Mouse (Mus musculus) induced T-regulatory cell, adult 2 months (primary cell): Measurements from ENCODE around the gene Pde4a.

Source experiments
- DNase-seq: peaks from one replicate; pipeline ENCODE4 v3.0.0-alpha.2; 2012; ENCODE audit warnings: low read depth

Gene Pde4a

DNA sequence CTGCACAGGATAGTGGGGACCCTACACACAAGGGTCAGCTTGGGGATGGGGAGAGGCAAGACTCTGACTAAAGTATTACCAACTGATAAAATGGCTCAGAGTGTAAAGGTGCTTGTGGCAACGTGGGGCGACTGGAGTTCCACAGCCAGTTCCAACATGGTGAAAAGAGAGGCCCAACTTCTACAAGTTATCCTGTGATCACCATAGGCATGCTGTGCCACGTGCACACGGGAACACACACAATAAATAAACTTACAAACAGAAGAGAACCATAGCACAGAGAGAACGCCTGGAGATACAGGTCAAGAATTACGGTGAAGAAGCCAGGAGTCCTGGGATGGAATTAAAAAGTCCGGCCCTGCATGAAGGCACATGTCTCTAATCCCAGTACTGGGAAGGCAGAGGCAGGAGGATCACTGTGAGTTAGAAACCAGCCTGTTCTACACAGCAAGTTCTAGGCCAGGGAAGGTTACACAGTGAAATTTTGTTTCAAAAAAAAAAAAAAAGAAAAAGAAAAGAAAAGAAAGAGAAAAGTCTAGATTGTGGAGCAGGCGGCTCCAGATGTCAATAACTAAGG, 16.3 kb upstream of the Pde4a start:
- no peak for DNase-seq

DNA sequence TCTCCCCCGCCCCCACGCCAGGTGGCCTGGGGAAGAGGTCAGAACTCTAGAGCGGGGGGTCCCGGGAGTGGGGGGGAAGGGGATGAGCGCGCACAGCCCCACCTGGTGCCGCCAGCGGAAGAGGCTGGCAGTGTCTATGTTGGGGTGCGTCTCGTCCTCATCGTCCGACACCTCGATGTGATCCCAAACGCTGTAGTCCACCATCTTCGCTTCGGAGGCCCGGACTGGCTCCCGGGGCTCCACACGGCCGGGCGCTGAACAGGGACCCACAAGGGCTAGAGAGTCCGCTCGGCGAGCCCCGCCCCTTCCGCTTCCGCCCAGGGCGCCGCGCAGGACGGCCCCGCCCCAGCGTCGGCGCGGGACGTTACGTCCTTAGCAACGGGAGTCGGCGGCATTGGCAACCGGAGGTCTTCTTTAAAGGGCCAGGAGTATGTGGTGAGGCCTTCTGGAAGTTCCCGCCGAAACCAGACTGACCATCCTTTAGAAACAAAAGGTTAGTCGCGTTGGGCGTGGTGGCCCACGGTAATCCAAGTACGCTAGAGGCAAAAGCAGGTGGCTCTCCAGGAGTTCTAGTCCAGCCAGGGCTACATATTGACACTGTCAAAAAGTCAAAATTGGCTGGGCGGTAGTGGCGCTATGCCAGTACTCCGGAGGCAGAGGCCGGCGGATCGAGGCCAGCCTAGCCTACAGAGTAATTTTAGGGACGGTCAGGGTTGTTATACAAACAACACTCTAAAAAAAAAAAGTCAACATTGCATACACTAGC, 15.7 kb upstream of the Pde4a start, which contains the start of gene Cdc37:
Gene Cdc37, minus strand, starts transcription at position 329 of the 766 bp plus-strand sequence.
- peak; percentile 95 for DNase-seq

DNA sequence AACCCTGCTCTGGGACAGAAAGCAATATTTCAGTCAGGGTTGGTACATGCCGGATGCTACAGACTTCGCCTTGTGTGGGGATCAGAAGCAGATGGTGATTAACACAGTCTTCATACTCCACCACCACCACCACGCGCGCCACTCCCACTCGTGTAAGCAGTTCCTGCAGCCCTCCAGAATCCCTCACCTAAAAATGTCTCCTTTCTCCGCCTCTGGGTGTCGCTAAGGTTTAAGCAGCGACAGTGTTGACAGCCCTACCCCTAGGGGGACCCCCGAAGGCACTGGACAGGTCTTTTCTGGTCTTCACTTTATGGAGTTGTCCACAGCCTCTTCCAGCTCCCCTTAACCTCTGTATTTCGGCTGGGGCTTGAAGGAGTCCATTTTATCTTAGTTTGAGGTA, 12.8 kb upstream of the Pde4a start:
- DNase-seq = peak; percentile 63

DNA sequence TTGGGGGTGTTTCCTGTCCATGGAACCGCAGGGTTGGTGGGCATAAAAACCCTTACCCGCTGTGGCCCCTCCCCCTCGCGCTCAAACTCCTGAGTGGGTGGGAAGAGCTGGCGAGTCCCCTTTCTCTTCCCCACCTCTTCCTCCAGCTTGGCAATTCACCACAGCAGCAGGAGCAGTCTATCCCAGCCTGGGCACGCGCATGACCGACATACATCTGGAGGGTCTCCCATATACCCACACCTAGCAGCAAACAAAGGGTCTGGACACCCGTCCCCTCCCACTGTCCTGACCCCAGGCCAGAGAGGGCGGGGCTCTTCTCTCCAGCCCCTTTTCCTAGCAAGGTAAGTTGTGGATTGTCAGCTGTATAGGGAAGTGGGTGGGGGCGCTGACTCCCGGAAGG, 12.2 kb upstream of the Pde4a start:
- DNase-seq = no peak

DNA sequence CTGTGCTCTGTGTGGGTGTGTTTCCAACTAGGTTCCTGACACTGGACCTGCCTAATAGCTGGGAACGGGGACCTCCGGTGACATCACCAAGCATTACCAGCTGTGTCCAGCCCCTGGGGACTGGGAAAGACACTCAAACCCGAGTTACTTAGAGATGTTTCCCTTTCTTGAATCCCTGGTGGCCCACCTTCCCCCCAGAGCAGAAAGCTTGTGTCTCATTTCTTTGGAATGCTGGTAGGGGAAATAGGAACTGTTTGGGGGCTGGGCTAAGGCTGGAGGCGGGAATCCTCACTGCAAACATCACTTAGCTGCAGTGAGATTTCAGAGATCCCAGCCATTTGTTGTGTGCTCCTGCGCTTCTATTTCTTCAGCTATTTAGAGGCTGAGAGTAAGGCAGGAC, 11.7 kb upstream of the Pde4a start:
- DNase-seq = no peak

DNA sequence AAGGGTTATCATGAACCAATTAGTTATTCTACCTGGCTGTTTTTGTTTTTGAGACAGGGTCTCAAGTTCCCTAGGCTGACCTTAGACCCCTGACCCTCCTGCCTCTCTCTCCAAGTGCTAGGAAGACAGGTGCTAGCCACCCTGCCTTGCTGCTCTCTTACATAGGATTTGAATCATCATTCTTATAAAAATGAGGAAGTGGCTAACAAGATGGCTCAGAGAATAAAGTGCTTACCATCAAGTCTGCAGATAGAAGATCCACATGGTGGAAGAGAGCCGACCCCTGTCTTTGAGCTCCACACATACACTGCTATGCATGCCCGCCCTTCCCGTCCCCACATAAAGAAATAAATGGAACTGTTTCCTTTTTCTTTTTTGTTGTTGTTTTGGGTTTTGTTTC, 10.7 kb upstream of the Pde4a start:
- DNase-seq = no peak

DNA sequence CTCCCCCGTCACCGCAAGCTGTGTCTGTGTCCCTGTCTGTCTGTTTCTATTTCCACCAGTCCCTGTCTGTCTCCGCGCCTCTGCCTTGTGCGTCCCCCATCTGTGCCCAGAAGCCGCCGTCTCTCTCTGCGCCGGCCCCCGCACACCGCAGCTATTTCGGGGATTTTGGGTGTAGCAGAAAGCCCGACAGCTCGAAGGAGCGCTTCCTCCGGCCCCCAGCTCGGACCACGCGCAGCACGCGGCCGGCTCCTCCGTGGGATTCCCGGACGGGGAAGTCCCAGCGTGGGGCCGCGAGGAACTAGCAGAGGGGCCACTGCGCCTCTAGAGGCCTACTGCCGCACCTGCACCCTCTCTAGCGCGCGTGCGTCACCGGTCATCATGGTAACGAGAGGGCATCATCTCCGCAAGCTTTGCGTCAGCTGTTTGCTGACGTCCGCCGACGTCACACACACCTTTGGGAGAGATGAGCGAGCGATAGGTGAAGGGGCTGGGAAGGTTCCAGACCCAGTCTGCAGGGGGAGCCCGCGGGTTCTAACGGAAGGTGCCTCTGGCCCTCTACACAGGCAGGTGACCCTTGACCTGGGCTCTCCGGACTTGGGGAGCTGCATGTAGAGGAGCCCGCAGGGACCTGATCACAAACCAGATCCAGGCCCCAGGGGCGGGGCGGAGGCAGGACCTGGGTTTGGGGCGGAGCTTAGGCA, 4.2 kb upstream of the Pde4a start:
- peak; percentile 99 for DNase-seq

DNA sequence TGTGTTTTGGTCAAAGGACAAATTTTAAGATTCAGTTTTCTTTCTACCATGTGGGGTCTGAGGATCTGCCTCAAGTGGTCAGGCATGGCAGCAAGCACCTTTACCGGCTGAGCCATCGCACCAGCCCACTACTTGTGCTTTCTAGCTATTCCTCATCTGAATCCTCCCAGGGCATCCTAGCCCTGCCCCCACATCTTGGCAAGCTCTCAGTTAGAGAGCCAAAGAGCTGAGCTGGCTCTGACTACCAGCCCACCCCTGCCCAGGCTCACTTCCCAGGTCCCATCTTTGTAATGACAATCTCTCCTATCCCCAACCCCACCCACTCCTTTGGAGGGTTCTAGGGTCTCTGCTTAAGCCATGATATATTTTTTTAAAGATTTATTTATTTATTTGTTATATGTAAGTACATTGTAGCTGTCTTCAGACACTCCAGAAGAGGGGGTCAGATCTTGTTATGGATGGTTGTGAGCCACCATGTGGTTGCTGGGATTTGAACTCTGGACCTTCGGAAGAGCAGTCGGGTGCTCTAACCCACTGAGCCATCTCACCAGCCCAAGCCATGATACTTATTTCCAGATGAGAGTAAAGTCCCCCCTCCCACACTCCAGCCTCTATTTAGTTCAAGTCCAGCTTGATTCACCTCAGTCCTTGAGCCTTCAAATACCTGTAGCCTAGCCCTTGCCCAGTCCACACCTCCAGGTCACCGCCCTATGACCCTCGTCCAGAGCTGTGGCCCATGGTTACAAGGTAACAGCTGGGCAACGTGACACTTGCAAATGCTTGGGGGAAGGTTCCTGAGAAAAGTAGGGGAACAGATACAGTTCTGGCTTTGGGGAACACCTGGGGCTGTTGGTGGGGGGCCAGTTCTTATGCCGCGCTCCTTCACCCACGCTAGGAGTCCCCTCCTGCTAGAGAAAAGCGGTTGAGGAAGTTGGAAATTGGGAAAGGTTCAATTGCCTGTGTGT, 2.1 kb upstream of the Pde4a start:
- DNase-seq = peak; percentile 43

DNA sequence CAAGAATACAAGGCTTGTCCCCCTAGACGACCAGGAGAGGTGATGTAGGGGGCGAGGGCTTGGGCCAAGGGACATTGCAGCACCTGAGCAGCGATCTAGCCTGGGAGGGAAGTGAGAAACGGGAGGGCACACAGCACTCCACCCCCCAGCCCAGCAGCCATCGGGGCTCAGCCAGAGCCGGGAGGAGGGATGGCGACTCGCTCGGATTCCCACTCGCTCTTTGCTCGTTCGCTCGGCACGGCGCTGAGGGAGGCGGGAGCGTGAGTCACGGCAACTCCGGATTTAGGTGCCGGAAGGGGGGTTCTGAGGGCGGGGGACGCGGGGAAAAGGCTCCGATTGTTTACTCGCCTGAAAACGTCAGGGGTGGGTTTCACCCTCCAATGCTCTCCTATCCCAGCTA, 1.4 kb upstream of the Pde4a start:
- peak; percentile 73 for DNase-seq

DNA sequence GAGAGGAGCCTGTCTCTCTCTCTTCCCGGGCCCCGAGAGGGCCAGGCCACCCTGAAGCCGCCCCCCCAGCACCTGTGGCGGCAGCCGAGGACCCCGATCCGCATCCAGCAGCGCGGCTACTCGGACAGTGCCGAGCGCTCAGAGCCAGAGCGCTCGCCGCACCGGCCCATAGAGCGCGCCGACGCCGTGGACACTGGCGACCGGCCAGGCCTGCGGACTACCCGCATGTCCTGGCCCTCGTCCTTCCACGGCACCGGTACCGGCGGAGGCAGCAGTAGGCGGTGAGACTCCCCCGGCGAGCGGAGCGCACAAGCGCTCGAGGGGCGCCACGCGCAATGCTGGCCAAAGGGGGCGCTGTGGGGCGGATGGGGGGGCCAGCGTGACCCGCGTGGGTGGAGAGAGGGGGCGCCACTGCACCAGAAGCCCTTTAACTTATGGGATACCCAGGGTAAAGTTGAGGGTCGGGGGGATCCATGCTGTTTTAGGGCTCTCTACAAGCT, 488 bp downstream of the Pde4a start:
- peak; percentile 74 for DNase-seq

DNA sequence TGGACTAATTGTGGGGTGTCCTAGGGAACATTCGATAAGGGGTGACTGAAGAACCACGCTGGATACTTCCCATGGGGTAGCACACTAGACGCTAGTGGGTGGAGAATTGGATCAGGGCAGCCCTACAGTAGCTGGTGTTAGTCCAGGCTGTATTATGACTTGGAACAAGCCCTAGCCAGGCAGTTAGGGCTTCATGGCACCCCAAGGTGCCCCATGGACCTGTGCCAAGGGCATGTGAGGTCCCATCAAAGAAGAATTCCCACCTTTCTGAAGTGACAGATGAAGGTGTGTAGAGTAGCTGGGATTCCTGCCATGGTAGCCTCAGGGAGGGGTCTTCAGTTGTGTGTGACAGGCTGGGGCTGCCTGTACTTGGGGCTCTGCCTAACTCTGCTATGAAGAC, 1.0 kb downstream of the Pde4a start:
- DNase-seq = no peak

DNA sequence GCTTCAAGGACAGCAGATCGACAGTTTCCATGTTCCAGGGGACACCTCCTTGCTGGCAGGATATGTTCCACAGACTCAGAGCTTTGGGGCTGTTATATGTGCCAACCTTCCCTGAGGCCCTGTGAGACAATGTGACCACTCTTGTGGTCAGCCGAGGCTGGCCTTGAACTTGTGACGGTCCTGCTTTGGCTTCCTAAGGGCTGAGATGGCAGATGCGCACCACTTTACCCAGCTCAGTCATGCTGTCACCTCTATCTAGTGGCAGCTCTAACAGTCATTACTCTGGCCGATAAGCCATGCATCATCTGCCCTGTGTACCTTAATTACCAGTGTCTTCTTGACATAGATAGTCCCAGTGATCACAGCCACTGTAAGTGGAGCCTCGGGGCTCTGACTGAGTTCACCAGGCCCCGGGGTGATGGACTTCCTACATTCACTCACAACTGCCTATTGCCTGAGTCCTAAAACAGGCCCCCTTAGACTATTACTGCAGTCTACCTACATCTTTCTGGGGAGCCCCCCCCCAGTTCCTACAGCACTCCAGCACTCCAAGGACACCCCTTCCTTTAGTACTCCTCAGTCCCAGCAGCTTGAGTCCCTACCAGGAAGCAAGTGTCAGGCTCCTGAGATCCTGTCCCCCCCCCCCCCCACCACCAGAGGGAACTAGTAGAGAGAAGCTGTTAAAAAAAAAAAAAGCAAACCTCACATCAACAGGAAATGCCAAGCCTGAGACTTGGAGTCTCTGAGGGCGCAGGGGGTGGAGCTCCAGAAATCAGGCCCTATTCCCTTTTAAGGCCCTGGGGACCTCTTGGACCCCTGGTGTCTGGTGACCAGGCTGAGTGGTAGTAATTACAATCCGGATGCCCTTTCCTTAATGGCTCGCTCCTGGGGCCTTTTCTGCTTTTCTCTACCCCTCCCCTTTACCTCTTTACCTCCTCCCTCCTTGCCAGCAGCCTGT, 1.9 kb downstream of the Pde4a start:
- peak; percentile 76 for DNase-seq

DNA sequence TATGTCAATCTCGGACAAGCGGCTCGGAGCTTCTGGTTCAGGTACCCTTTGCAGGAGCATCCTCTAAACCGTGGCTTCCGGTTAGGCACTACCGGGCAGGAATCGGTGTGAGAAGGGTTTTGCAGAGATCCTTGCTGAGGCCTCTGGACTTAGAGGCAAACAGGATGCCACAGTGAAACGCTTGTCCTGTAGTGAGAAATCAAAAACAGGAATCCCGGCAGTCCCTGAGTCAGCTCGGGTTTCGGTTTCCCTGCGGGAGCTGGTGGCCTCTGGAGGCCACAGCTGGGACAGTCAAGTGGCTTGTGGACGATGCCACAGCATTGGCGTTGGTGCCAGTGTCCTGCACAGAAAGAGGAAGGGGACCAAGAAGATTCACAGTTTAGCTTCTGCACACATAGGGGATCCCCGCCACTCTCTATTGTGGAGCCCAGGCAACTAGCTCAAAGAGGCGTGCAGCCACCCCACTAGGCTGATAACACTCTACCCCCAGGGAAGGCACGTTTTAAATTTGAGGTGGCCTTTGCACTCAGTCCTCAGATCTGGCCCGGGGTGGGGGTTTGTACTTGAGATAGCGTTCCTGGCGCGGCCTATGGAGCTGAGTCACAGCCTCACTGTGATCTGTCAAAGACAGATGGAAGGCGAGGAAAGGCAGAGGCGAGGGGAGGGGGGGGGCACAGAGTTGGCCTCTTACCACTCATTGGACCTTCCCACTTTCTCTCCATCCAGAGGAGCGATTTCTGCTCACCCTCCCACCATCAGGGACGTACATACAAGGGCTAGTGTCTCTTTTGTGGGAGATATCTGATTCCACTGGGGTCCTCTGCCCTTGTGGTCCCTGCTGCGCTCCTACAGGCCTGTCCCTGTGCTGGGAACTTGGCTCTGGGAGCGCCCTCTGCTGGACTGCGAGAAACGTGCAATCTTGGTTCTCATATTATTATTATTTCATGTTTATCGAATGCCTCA, 2.9 kb downstream of the Pde4a start:
- DNase-seq = peak; percentile 91

DNA sequence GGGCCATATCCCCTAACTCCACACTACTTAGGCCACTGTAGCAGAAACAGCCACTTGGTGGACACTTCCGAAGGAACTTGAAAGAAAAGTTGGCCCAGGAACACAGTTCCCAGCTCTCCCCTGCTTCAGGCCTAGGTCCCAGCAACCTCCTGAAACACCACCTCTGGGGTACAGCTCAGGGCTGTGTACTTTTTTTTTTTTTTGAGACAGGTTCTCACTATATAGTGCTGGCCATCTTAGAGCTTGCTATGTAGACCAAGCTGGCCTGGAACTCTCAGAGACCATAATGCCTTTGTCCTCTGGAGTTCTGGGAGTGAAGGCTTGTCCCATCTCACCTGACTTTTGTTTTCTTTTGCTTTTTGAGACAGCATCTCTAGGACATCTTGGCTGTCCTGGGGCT, 3.6 kb downstream of the Pde4a start:
- DNase-seq = no peak

DNA sequence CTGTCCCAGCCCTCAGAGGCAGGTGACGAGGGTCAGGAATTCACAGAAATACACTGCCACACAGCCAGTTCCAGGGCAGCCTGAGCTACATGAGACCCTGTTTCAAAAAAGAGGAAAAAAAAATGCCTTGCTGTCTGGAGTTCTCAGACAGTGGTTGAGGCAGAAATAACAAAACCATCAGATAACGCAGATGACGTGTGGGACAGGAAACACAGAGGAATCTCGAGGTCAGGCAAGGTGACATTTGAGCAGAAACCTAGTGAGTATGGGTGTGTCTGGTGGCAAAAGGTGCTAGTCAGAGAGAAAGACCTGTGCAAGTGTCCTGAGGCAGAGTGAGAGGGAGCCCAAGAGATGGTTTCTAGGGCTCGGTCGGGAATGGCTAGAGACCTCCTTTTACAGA, 6.8 kb downstream of the Pde4a start:
- DNase-seq = peak; percentile 83

DNA sequence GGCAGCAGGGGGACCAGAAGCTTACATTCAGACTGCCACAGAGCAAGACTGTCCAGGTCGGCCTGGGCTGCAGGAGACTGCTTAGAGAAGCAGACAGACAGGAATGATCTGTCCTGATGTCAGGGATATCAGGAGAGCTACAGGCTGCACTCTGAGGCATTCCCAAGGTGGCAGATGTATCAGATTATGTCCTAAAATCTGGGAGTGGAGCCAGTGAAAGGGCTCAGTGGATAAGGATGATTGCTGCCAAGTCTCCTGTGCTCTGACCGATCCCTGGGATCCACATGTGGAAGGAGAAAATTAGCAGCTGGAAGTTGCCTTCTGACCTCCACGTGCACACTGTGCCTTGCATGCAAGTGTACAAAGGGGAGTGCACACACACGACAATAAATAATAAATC, 14.9 kb downstream of the Pde4a start:
- DNase-seq = no peak

DNA sequence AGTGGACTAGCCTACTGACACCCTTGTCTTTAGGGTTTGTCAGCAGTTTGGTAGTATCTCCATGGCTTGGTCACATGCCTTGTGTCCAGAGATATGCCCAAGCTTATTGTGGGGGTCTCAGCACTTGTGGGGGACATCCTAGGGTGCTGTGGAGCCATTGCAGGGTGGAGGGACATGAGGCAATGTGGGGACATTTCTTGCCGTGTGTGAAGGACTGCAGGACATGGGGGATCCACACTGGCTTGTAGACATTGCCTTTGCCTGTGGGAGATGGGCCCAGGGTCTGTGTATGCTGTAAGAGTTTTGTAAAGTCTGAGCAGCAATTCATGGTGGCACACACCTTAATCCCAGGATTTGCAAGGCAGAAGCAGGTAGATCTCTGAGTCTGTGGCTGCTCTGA, 15.3 kb downstream of the Pde4a start:
- DNase-seq = no peak

DNA sequence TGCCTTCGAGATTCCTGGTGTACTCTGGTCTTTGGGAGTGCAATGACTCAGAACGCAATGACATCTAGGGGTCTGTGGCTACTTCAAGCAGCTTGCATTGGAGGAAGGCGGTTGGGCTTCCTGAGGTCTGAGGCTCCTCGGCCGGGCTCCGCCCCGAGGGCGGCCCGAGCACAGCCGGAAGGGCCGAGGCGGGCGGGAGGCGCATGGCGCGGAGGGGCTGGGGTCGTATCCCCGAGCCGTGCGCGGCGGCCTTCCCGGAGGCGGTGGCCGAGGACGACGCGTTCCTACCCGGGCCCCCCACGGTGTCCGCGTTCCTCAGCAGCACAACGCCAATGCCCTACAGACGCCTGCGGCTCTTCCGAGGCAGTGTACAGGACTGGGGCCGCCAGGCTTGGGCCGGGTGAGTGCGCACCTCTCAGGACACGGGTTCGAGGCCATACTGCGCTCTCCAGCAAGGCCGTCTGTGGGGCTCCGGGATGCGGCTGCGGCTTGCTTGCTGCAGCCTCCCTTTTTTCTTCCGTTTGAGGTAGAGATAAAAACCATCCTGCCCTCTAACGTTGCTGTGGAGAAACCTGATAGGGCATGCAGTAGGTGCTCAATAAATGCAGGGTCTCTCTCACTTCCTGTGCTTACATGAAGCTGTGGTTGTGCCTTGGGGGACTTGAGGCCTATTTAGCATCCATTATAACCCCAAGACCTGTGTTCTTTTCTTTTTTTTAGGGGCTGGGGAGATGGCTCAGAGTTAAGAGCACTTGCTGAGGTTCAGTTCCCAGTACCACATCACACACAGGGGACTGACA, 16.1 kb downstream of the Pde4a start:
- DNase-seq = peak; percentile 55

DNA sequence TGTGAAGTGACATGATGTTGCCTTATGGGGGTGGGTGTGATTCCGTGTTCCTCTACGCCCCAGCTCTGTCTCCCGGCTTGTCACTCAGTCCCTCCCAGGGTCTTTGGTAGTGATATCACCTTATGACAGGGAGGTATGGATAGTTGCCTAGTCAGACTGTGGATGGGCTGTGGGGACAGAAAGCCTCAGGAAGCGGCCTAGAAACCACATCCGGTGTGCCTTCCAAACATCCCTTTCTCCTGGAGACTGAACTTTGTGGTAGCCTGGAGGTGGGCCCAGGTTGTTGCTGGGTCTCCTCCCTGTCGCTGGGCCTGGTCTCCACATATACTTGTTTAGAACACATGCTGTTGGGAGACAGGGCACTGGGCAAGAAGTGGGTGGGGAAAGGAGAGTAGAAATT, 17.9 kb downstream of the Pde4a start:
- peak; percentile 60 for DNase-seq
